Mouse (Mus musculus) testis, adult 2 months (tissue): Measurements from ENCODE around the gene Pgm5. TPM values are rescaled to one million over a fixed set of nuclear protein-coding genes. Genes with fewer than 3 reads are reported as not detected.

Source experiments
- H3K27ac ChIP-seq: fragments of 200-500 bp; 2 replicates; pipeline ENCODE4 v1.5.1; 2012; ENCODE audit warnings: low read depth, low read length; ENCODE audit not compliant: control insufficient read depth, insufficient read depth
- H3K27me3 ChIP-seq: fragments of 200-500 bp; 2 replicates; pipeline ENCODE4 v1.6.1; 2012; ENCODE audit warnings: mild to moderate bottlenecking, low read length, moderate library complexity; ENCODE audit not compliant: control insufficient read depth, insufficient read depth
- H3K36me3 ChIP-seq: fragments of 200-500 bp; 2 replicates; pipeline ENCODE4 v1.6.1; 2012; ENCODE audit warnings: mild to moderate bottlenecking, low read length; ENCODE audit not compliant: control insufficient read depth, insufficient read depth
- H3K4me1 ChIP-seq: fragments of 200-500 bp; 2 replicates; pipeline ENCODE4 v1.6.1; 2012; ENCODE audit warnings: low read length; ENCODE audit not compliant: control insufficient read depth, insufficient read depth
- H3K4me3 ChIP-seq: fragments of 200-500 bp; 2 replicates; pipeline ENCODE4 v1.5.1; 2012; ENCODE audit warnings: low read depth, mild to moderate bottlenecking, low read length, moderate library complexity, mixed read lengths; ENCODE audit not compliant: control insufficient read depth
- CTCF ChIP-seq: fragments of 200-500 bp; IDR thresholded peaks from 2 replicates; pipeline ENCODE4 v1.5.1; 2012; ENCODE audit warnings: low read depth, mild to moderate bottlenecking, inconsistent platforms, low read length, moderate library complexity; ENCODE audit not compliant: control insufficient read depth, insufficient read depth, insufficient replicate concordance
- POLR2A ChIP-seq: fragments of 200-500 bp; IDR thresholded peaks from 2 replicates; pipeline ENCODE4 v1.6.1; 2012; ENCODE audit warnings: low read depth, mild to moderate bottlenecking, inconsistent platforms, low read length, moderate library complexity; ENCODE audit not compliant: control insufficient read depth
- polyA plus RNA-seq: library from polyadenylated mRNA; depleted of rRNA; stranded (reverse); fragments of >200 nt; gene quantifications from 2 replicates; pipeline ENCODE4 v1.2.3, GENCODE M21; 2012; rRNA removed

Gene Pgm5
- 0.38 and 3.5 TPM in 2 replicates for polyA plus RNA-seq

GRCm38 (mm10) chr19:24861612-24862451 lies at the start of gene Pgm5:
Pgm5 (minus strand) TSS chr19:24861855.
- no peak within 1 kb of the TSS for H3K27ac ChIP-seq
- H3K4me3 ChIP-seq: peak within 1 kb of the TSS; percentile 38
- H3K4me1 ChIP-seq: peaks cover 3% of the 10 kb centered on the region; the same call in 1 of the 2 replicates
- no peaks in the 10 kb centered on the region for H3K27me3 ChIP-seq
- no peaks in the 10 kb centered on the region for H3K36me3 ChIP-seq
- TF ChIP-seq POLR2A (no peak), CTCF (no peak)

DNA sequence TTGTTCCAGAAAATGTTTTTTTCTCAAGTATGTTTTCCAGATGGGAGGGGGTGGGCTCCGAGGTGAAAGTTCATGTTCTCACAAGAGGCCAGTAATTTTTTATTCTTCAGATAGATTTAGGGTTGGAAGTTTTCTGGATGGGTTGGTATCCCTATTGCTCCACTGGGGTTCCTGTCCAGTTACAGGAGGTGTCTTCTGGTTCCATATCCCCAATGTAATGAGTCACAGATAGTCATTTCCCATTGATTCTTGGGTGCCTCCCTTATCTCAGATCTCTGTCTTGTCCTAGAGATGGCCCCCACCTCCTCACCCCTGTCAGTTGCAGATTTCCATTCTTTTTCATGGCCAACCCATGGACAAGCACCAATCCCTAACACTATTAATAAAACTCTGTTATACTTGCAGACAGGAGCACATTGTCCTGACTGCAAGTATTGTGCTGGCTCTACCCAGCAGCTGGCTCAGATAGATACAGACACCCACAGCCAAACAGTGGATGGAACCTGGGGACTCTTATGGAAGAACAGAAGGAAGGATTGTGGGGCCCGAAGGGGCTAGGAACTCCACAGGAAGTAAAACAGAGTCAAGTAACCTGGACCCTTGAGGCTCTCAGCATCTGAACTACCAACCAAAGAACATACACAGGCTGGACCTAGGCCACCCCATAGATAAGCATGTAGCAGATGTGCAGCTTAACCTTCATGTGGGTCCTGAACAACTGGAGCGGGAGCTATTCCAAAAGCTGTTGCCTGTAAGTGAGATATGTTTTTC lies 46.9 kb upstream of the Pgm5 start:
- TF ChIP-seq POLR2A (no peak), CTCF (no peak)
- Histone ChIP-seq H3K4me3 (no peak overlapping the region), H3K4me1 (no peaks in the 10 kb centered on the region), H3K27ac (no peak overlapping the region), H3K27me3 (no peaks in the 10 kb centered on the region), H3K36me3 (no peaks in the 10 kb centered on the region)

GRCm38 (mm10) chr19:24907655-24908054 lies 46.0 kb upstream of the Pgm5 start:
- no peak overlapping the region for H3K4me3 ChIP-seq
- TF ChIP-seq POLR2A: no peak
- TF ChIP-seq CTCF: no peak
- no peak overlapping the region for H3K27ac ChIP-seq
- no peaks in the 10 kb centered on the region for H3K27me3 ChIP-seq
- no peaks in the 10 kb centered on the region for H3K36me3 ChIP-seq
- no peaks in the 10 kb centered on the region for H3K4me1 ChIP-seq

DNA sequence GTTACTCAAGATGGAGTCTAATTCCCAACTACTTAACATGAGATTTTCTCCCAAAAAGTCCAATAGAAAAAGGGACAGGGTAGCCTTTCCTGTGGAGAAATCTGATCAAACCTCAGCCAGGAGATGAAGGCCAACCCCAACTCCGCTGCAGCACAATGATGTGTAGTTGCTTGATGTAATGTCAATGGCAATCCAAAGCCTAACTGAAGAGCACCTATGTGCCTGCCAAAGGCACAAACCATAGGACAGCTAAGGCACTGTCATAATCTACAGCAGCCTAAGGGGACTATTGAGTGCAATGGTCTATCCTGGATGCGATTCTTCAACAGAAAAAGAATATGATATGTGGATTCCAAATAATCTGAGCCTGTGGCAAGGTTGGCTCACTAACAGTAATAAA lies 41.2 kb upstream of the Pgm5 start:
- no peaks in the 10 kb centered on the region for H3K27me3 ChIP-seq
- TF ChIP-seq CTCF (no peak), POLR2A (no peak)
- no peak overlapping the region for H3K27ac ChIP-seq
- H3K4me3 ChIP-seq: no peak overlapping the region
- H3K4me1 ChIP-seq: peaks cover 16% of the 10 kb centered on the region
- no peaks in the 10 kb centered on the region for H3K36me3 ChIP-seq

DNA sequence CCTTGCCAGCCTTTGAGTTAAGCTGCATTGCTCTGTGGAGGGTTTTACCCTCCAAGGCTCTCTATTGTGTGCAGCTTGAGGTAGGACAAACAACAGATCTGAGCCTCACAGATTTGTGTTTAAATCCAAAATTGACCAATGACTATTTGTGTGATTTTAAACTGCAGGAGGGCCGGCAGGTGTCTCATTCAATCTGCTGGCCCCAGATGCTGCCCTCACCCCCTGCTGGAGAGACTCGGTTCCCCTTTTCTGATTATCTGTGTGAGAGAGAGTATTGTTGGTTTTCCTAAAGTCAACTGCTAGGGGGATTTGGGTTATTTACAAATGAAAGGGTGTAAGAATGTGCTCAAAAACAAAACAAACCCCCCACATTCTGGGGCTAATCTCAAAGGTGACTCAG lies 40.6 kb upstream of the Pgm5 start:
- no peaks in the 10 kb centered on the region for H3K27me3 ChIP-seq
- no peaks in the 10 kb centered on the region for H3K36me3 ChIP-seq
- H3K27ac ChIP-seq: no peak overlapping the region
- H3K4me1 ChIP-seq: peaks cover 22% of the 10 kb centered on the region
- TF ChIP-seq CTCF (no peak), POLR2A (no peak)
- H3K4me3 ChIP-seq: no peak overlapping the region

DNA sequence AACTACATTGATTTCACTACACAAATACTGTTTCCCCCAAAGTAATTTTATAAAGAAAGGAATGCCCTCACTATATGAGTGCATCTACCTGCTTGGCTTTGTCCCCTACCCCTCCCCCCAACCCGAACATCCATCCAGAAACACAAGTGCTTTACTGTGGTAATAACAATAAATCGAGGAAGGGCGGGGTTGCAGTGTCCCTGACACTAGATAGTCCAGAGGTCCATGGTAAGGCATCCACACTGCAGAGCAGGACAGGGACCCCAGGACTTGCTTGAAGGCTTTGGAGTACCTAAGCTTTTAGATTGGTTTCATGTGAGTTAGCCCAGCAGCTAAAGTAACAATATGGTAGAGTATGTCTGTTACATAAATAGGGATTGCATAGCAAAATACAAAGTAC lies 40.0 kb upstream of the Pgm5 start:
- Histone ChIP-seq H3K36me3 (no peaks in the 10 kb centered on the region), H3K27ac (no peak overlapping the region), H3K4me3 (no peak overlapping the region), H3K27me3 (no peaks in the 10 kb centered on the region), H3K4me1 (peaks cover 26% of the 10 kb centered on the region)
- TF ChIP-seq CTCF: no peak
- TF ChIP-seq POLR2A: no peak

- peak within 1 kb of the TSS; percentile 74 for H3K4me3 ChIP-seq
- H3K36me3 ChIP-seq: no peaks in the 10 kb centered on the region
- H3K27ac ChIP-seq: no peak within 1 kb of the TSS
- H3K4me1 ChIP-seq: peaks cover 26% of the 10 kb centered on the region
- H3K27me3 ChIP-seq: no peaks in the 10 kb centered on the region
- TF ChIP-seq POLR2A (no peak), CTCF (no peak)
Measured at GRCm38 (mm10) chr19:24900581-24901220, 39.0 kb upstream of the Pgm5 start, which contains the start of gene Foxd4. Foxd4 (minus strand) TSS chr19:24901197.
